Mouse (Mus musculus) megakaryocyte-erythroid progenitor cell, adult 5-6 weeks (primary cell): Measurements from ENCODE around the gene L3hypdh. TPM values are rescaled to one million over a fixed set of nuclear protein-coding genes. Genes with fewer than 3 reads are reported as not detected.
"Not testable (repeated sequence)": the region's sequence is repeated elsewhere in the genome, so short reads cannot be mapped to it uniquely, and the experiment has no call there.

Source experiments
- ATAC-seq: replicated peaks from 2 replicates; pipeline ENCODE4 v1.8.0; 2016; ENCODE audit warnings: mild to moderate bottlenecking, inconsistent platforms; ENCODE audit not compliant: severe bottlenecking, poor library complexity, low FRiP score, low TSS enrichment
- total RNA-seq, 2 experiments: library from RNA; stranded (forward) in 1 of 2; stranded (reverse) in 1 of 2; fragments of 200-1000, 215-1000 nt in 1 of 2; fragments of >200 nt in 1 of 2; fragmentation: Nextera tagmentation in 1 of 2; gene quantifications; 2 replicates each; pipeline ENCODE4 v1.2.3; 2014 to 2017

Gene L3hypdh
- total RNA-seq, 2 experiments from 2014 or later, result not detected

DNA sequence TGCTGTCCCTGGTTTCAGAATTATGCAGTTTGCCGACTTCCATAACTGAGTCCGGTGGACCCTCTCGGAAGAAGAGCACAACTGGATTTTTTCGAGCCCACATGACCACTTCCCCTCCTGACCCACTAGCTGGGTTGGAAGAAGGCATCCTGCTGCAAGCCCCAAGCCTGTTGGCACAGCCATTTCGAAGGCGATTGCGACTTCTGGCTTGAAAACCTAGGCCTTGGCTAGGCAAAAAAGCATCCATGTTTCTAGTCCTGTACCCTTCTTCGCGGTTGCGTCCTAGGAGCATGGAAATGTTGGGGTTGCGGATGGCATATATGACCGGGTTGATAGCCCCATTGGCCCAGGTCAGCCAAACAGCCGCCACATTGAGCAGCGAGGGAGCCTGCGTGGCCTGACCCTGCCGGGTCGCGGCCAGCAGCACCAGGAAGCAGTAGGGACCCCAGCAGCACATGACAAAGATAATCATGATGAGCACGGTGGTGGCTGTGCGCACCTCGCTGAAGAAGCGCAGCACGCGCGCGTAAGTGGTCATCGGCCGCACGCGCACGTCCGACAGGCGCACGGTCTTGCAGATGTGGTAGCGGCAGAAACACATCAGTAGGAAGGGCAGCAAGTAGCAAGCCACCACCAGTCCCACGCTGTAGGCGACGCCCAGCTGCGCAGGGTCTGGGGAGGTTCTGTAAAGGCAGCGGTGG lies 15.5 kb downstream of the L3hypdh start:
- peak; percentile 36; the same call in 1 of the 2 replicates for ATAC-seq

DNA sequence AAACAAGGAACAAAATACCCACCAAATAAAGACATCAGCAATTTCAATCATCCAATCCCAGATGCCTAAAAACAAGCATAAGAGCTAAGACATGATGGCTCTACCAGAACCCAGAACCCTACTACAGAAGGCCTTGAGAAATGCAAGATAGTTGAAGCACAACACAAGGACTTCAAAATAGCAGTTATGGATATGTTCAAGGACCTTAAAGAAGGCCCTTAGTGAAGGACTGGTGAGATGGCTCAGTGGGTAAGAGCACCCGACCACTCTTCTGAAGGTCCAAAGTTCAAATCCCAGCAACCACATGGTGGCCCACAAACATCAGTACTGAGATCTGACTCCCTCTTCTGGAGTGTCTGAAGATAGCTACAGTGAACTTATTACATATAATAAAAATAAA lies 27.5 kb downstream of the L3hypdh start:
- no peak for ATAC-seq

DNA sequence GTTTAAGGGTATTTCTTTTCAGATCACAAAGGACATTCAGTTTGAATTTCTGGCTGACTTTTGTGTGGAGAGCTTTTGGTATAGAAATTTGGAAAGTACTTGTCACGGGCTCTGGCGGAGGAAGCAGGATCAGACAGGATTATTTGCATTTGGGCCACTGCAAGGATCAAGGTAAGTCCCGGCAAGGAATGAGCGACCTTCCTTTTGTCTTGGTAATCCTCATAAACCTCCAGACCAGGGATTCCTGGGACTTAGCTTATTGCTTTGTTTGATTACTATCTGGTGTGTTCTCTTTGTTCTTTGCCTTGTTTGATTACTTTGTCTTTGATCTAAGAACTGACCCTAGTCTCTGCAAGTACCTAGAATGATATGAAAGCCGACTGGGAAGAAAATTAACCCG lies 31.4 kb downstream of the L3hypdh start:
- no peak for ATAC-seq

DNA sequence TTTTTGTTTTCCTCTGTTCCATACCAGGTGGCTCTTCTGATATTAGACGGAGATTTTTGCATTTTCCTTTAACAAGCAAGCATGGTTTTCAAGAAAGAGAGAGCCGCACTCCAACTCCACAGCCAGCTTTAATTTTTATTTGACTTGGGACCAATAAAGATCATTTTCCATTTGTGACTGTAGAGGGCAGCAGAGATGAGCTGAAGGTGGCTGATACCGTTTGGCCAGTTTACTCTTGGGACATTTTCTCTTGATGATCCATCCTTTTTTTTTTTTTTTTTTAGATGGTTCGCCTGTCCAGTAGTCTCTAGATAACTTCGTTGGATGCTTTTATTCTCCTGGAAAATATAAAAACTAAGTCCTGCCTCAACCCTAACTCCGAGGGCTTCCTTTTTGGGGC lies 31.9 kb downstream of the L3hypdh start:
- peak; percentile 47; the same call in 1 of the 2 replicates for ATAC-seq

DNA sequence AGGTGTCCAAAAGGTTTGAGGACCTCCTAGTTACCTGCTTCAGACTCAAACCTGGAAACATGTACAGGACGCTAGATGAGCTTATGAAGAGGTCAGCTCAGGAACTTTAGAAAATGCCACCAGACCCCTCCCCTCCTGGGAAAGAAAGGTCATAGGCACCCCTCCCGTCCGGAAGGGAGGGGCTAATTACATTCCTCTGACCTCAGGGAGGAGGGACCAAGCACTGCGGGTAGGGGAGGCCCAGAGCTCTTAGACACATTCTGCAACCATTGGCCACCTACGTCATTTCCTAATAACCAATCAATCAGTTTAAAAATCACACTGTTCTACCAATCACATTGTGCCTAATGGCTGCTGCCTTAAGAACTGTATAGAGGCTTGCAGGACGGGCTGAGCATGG lies 32.7 kb downstream of the L3hypdh start:
- no peak for ATAC-seq

DNA sequence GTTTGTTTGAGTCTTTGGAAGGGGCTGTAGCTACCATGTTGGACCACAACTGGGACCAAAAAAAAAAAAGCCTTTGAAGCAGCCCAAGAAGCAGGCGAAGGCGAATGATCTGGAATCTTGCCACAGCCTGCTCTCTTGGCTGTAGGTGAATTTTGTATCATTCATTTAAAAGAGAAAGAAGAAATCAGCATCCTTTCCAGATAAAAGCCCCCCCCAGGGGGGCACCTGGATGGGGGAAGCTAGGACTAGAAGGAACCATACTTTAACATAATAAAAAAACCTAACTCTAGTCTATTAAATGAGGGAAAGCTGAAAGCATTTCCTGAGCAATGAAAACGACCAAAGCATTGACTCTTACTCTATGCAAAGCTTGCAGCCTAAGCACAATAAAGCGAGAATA lies 34.4 kb downstream of the L3hypdh start:
- ATAC-seq, result no peak

DNA sequence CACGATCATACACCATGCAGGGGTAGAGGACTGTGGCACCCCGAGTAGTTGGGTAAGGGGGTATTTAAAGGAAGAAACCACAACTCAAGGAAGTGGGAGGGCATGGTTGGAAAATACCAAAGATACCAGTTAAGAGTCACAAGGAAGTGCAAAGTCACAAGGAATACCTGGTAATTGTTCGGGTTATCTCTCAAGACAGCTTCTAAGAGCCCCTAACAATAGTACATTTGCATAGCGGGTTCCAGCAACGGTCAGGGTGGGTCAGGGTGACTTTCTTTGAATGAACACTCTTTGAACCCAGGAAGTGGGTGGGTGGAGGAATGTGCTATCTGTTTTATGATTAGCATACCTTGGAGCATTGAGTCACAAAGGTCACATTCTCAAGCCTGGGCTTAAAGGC lies 35.1 kb downstream of the L3hypdh start:
- ATAC-seq, result not testable (repeated sequence)

DNA sequence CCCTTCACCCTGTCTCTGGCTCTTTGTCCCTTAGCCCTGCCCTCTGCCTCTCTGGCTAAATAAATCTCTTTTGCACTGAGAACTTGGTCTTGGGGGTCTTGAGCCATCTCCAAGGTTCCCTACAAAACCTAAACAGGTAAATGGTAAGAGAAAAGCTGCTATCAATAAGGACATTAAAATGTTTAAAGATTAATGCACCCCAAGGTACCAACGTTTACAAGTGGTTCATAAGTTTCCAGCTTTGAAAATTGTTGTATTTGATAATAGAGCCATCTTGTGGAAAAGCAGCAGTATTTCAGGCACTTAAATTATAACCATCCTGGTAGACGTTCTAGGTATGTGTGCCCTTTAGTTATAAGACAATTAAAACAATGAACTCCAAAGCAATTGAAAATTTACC lies 37.7 kb downstream of the L3hypdh start:
- ATAC-seq, result 0 out of 2 replicates have a peak, but pooled peaks have one; percentile 50

DNA sequence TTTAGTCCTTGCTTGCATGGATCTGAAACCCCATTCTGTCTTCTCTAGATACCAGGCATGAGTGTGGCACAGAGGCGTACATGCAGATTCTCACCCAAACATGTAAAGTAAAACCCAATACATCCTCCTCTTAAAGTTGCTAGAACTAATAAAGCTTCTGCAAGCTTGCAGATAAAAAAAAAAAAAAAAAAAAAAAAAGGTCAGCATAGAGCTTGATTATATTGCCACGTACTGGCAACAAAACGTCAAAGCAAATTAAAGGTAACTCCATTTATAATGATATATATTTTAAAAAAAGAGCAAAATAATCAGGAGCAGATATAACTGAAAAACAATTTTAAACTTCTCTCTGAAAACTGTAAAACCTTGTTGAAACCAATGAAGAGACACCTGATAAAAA lies 44.0 kb downstream of the L3hypdh start:
- no peak for ATAC-seq

DNA sequence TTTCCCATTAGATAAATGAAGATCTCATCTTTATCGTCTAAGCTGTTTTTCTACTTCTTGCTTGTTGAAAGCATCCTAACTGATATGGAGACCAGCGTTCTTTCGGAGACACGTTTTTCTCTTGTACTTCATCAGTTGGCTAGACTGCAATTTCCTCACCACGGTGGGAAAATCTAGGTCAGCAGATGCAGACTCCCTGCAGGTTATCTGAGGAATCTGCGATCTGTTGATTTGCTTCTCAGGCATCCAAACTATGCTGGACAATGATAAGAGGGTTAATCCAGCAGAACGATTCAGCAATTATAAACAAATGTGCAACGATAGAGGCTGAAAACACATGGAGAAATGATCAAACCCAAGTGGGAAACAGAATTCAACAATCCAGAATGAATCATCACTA lies 45.7 kb downstream of the L3hypdh start:
- no peak for ATAC-seq

DNA sequence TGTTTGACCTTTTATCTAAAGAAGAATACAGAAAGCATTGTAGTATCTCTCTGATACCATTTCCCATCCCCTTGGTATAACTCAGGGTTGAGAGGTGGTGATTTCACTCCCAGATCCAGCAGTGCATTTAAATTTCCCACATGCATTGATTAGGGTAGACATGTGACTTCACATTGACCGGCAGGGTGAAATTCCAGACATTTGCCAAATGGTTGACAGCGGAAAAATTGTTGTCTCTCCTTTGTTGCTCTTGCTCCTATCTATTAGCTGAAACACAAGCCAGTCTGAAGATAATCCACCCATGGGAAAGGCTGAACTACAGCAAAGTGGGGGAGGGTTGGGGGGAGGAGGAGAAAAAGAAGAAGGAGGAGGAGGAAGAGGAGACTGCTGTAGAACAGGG lies 46.4 kb downstream of the L3hypdh start:
- no peak for ATAC-seq

DNA sequence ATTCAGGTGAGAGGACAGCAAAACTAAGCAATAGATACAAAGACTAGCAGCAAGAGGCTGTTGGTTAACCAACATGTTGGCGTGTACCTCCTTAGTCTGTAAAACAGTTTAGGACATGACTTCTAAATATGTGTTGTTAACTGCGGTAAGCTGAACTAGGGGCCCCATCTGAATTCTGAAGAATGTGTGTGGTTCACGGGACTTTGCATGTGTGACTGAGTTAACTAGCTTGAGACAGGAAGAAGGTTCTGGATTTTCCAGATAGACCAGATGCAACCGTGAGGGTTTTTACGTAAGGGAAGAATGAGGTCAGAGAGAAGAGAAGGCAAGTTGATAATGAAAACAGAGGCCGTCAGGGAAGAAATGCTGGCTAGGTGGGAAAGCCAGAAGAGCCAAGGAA lies 48.2 kb downstream of the L3hypdh start:
- no peak for ATAC-seq

DNA sequence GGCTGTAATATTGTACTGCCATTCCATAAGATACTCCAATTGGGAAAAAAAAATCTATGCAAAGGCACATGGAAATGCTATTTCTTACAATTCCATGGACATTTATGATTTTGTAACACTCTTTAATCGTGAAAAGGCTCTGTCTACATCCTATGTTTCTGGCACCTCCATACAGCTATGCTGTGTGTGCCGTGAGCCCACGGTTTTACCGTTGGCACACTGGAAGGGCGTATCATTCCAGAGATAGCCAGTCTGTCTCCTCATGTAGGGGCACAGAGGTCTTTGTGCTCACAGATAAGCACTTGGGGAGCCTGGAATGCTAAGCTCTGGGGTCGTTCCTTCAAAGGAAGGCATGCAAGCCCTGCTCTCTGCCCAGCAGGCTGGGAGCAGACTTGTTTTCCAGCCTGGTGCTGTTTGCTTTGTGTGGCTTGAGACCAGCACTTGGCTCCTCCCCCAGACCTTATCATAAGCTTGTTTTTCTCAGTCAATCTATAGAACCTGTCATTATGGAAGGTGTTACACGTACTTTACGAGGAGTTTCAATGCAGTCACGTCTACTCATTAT lies 49.1 kb downstream of the L3hypdh start:
- ATAC-seq, result 0 out of 2 replicates have a peak, but pooled peaks have one; percentile 37

DNA sequence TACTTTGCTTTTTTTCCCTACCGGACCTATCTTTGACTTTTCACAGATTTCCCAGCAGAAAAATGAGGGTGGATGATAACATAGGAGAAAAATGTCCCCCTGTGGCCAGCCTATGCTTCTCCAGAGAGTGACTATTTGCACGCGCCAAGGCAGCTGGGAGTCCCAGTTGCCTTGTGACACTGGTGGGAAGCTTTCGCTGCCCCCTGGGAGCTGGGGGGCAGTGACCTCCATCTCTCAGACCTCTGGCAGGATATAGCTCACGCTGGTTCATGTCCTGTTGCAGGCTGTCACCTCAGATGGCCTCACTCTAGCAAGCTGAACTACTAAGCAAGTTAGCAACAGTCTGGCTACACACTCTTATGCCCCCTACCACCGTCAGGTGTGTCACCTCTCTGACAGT lies 53.4 kb downstream of the L3hypdh start:
- no peak for ATAC-seq

DNA sequence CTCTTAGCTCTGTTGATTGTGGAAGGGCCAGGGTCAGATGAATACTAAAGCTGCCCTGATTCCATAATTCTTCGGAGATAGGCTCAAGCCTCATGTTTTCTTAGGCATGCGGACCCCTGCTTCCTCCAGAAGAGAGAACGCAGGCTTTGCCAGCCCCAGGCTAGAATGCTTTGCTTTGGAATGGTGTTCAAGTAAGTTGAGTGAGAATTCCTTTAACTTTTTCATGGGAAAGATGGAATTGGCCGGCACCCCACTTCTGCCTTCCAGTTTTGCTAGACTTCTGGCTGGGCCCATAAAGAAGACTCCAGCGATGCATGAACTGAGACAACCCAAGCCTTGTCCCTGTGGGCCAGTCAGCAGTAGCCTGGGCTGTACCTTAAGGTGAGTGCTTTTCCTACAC lies 54.1 kb downstream of the L3hypdh start:
- no peak for ATAC-seq

DNA sequence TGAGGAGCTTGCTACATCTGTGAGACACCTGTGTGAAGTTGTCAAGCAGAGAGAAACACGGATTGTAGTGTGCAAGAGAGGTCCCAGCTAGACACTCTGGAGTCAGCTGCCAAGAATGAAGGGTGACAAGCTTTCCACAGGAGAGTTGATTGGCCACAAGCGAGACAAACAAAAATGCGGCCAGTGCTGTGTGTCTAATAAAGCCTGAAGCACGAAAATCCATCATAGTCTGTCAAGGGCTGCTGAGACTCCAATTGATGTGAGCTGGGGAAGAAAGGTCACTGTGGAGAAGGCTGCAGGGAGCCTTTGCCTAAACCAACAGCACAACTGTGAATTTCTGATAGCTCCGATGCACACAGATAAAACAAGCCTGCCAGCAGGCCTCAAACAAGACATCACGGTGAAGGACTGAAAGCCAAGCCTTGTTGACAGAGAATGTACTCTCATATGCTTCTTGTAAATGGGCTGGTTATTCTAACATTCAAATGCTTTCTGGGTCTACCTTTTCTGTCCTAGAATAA lies 59.9 kb downstream of the L3hypdh start:
- ATAC-seq, result no peak

DNA sequence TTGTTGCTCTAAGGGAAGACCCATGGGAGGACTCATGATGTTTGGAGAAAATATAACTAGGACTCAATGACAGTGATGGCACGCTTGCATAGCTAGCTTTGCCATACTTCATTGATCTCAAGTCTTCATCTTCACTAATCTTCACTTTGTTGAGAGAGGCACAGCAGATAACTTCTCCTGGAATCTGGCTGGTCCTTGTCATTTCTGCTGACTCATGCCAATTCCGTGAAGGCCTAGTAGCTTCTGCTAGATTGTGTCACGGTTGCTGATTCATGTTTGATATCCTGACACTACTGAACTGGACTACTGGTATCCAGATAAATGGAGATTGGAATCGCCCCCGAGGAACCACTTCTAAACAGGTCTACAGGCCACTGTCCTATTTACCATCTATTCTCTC lies 61.7 kb downstream of the L3hypdh start:
- no peak for ATAC-seq
